Mouse (Mus musculus): ENCODE measurements at regions not wholly inside any gene's neighbourhood (a gene's known extent, or its start where the extent isn't known, plus 50 kb on each side); places are given as distances from the start of the nearest gene placed in this dataset.

DNA sequence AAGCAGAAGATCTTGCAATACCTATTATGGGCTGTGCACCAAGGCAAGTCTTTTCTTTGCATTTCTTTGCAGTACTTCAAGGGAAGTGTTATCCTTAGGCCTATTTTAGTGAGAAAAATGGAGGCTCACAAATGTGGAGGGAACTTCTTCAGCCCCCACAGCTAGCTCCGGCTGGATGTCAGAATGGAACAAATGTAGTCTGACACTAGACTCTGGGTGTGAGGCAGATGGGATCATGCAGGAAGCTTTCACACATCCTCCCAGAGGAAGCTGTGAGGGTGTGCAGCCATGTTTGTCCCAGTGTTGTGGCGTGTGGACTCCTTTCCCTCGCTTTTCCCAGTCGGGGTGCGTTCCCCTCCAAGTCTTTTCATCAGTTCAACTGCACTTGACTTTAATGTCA is 268.0 kb downstream of the Gm11011 start:
- H3K27ac ChIP-seq (ENCODE audit: low read length), result no peak overlapping the region
- H3K4me3 ChIP-seq (ENCODE audit: low read depth, low read length), result no peak overlapping the region
- no peak overlapping the region for H3K9ac ChIP-seq (ENCODE audit: low read depth, low read length)
- H3K27me3 ChIP-seq (ENCODE audit: control insufficient read depth, insufficient read depth, low read depth, low read length), result no peaks in the 10 kb centered on the region
- no peaks in the 10 kb centered on the region for H3K9me3 ChIP-seq (replicated peaks; ENCODE audit: control insufficient read depth, low read length)
- WGBS (ENCODE audit: insufficient replicate concordance), result 65% methylated on average over 5 of the region's 5 CpGs
- no peaks in the 10 kb centered on the region for H3K4me1 ChIP-seq (ENCODE audit: control insufficient read depth, low read depth, low read length)
- ATAC-seq (ENCODE audit: low read depth), result no peak
- H3K4me2 ChIP-seq (ENCODE audit: low read depth, low read length), result no peak overlapping the region
- H3K36me3 ChIP-seq (ENCODE audit: control insufficient read depth, insufficient read depth), result no peaks in the 10 kb centered on the region

DNA sequence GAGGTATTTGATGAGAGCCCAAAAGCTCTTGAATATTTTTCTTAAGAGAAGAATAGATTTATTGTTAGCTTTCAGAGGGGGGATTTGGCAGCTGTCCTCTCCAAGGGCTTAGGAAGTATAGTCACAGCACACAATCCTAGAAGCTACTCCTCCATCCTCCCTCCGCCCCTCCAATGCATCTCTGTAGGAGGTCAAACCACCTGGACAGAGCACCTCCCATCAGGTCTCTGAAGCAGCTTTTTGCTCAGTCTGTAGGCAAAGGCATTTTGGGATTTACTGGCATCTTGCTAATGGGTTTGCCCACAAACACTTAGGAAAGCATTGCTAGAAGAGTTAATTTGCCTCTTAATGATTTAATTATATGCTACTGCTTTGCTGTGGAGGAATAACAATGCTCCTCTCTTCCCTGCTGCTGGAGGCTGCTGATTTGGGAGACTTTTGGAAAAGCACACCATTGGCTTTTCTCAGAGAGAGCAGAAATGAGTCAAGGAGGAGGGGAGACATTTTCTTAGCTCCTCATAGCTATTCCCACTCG is 273.1 kb downstream of the Gm11011 start:
- ATAC-seq (ENCODE audit: low read depth), result no peak
- H3K36me3 ChIP-seq (ENCODE audit: control insufficient read depth, insufficient read depth), result no peaks in the 10 kb centered on the region
- 44% methylated on average over 2 of the region's 2 CpGs for WGBS (ENCODE audit: insufficient replicate concordance)

DNA sequence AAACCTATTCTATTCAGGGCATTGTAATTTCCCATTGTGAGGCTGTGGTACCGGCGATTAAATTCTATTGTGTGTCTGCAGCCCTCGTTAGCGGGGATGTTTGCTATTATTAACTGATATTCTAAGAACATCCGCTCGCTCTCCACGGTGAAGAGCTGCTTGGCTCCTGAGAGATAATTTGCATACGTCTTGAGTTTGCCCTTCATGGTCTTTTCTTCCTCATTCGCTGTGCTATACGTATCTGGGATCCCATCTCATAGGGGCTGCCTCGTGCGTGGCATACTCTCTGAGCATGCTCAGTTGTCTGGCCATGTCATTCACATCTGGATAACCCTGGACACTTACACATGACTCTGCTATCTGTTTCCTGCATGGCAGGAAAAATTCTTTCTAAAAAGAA is 275.7 kb downstream of the Gm11011 start:
- WGBS (ENCODE audit: insufficient replicate concordance), result 61% methylated on average over 12 of the region's 12 CpGs
- H3K9ac ChIP-seq (ENCODE audit: low read depth, low read length), result no peak overlapping the region
- no peaks in the 10 kb centered on the region for H3K27me3 ChIP-seq (ENCODE audit: control insufficient read depth, insufficient read depth, low read depth, low read length)
- H3K4me1 ChIP-seq (ENCODE audit: control insufficient read depth, low read depth, low read length), result no peaks in the 10 kb centered on the region
- no peak overlapping the region for H3K4me3 ChIP-seq (ENCODE audit: low read depth, low read length)
- no peak overlapping the region for H3K27ac ChIP-seq (ENCODE audit: low read length)
- H3K4me2 ChIP-seq (ENCODE audit: low read depth, low read length), result no peak overlapping the region
- no peaks in the 10 kb centered on the region for H3K9me3 ChIP-seq (replicated peaks; ENCODE audit: control insufficient read depth, low read length)
- no peak for ATAC-seq (ENCODE audit: low read depth)
- H3K36me3 ChIP-seq (ENCODE audit: control insufficient read depth, insufficient read depth), result no peaks in the 10 kb centered on the region

More for the DNA sequence above, 273.1 kb downstream of the Gm11011 start:
- H3K27me3 ChIP-seq (ENCODE audit: control insufficient read depth, insufficient read depth, low read depth, low read length), result no peaks in the 10 kb centered on the region
- no peak overlapping the region for H3K27ac ChIP-seq (ENCODE audit: low read length)
- H3K9me3 ChIP-seq (replicated peaks; ENCODE audit: control insufficient read depth, low read length), result no peaks in the 10 kb centered on the region
- no peak overlapping the region for H3K4me2 ChIP-seq (ENCODE audit: low read depth, low read length)
- no peak overlapping the region for H3K4me3 ChIP-seq (ENCODE audit: low read depth, low read length)
- no peaks in the 10 kb centered on the region for H3K4me1 ChIP-seq (ENCODE audit: control insufficient read depth, low read depth, low read length)
- no peak overlapping the region for H3K9ac ChIP-seq (ENCODE audit: low read depth, low read length)

DNA sequence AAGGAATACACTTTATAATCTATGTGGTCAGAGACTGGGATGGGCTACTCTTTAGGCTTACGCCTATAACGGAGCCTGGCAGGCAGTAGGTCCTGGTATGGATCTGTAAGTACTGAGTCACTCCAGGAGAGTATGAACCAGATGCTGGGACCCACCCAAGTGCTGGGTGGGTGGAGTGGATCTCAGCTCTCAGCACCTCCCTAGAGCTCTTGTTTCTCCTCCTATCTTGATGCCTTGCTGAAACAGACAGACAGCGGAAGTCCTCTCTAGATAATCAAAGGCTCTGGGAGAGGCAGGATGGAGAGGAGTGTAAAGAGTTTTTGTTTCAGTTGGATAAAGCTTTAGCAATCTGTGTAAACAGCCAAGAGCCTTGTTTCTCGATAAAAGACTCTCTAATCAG is 276.2 kb downstream of the Gm11011 start:
- Histone ChIP-seq H3K27ac (ENCODE audit: low read length) (no peak overlapping the region), H3K27me3 (ENCODE audit: control insufficient read depth, insufficient read depth, low read depth, low read length) (no peaks in the 10 kb centered on the region), H3K9me3 (replicated peaks; ENCODE audit: control insufficient read depth, low read length) (no peaks in the 10 kb centered on the region), H3K9ac (ENCODE audit: low read depth, low read length) (no peak overlapping the region), H3K4me1 (ENCODE audit: control insufficient read depth, low read depth, low read length) (no peaks in the 10 kb centered on the region), H3K4me3 (ENCODE audit: low read depth, low read length) (no peak overlapping the region), H3K36me3 (ENCODE audit: control insufficient read depth, insufficient read depth) (no peaks in the 10 kb centered on the region), H3K4me2 (ENCODE audit: low read depth, low read length) (no peak overlapping the region)
- WGBS (ENCODE audit: insufficient replicate concordance), result 49% methylated on average over 4 of the region's 4 CpGs
- no peak for ATAC-seq (ENCODE audit: low read depth)

DNA sequence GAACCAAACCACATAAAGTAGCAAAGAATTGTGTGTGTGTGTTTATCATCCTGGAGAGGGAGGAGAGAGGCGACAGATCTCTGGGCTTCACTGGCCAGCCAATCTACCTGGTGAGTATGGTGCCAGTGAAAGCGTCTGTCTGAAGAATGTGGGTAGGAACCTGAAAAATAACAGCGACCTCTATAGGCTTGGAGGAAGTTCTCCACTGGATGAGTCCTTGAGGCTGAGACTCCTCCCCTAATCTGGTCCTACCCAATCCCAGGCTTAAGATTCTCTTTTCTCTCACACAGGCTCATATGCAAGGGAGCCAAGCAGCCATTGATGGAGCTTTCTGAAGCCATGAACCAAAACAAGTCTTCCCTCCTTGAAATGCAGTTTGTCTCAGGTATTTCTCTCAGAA is 283.2 kb downstream of the Gm11011 start:
- no peak overlapping the region for H3K9ac ChIP-seq (ENCODE audit: low read depth, low read length)
- WGBS (ENCODE audit: insufficient replicate concordance), result 58% methylated on average over 3 of the region's 3 CpGs

DNA sequence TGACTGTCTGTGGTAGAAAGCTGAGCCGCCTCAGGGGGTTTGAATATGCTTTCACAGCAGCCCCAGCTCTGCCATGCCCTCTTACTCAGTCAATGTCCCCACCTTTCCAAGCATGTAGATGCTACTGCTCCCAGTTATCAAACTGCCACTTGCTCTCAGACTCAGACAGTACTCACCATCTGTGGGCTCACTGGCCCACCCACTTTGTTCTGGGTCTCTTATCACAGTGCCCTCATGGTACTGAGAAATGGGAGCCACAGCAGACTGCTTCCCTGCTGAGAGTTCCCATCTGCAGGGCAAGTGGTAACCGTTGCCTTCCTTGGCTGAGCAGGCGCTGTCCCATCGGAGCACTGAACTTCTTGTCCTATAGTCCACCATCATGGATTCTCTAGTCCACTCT is 286.6 kb downstream of the Gm11011 start:
- H3K4me3 ChIP-seq (ENCODE audit: low read depth, low read length), result no peak overlapping the region
- H3K9me3 ChIP-seq (replicated peaks; ENCODE audit: control insufficient read depth, low read length), result no peaks in the 10 kb centered on the region; the same call in 1 of the 2 replicates
- no peaks in the 10 kb centered on the region for H3K4me1 ChIP-seq (ENCODE audit: control insufficient read depth, low read depth, low read length)
- ATAC-seq (ENCODE audit: low read depth), result no peak
- 59% methylated on average over 4 of the region's 4 CpGs for WGBS (ENCODE audit: insufficient replicate concordance)
- H3K27ac ChIP-seq (ENCODE audit: low read length), result no peak overlapping the region
- no peaks in the 10 kb centered on the region for H3K36me3 ChIP-seq (ENCODE audit: control insufficient read depth, insufficient read depth)
- H3K27me3 ChIP-seq (ENCODE audit: control insufficient read depth, insufficient read depth, low read depth, low read length), result no peaks in the 10 kb centered on the region
- no peak overlapping the region for H3K4me2 ChIP-seq (ENCODE audit: low read depth, low read length)
- H3K9ac ChIP-seq (ENCODE audit: low read depth, low read length), result no peak overlapping the region

More for the DNA sequence above, 283.2 kb downstream of the Gm11011 start:
- no peaks in the 10 kb centered on the region for H3K36me3 ChIP-seq (ENCODE audit: control insufficient read depth, insufficient read depth)
- H3K9me3 ChIP-seq (replicated peaks; ENCODE audit: control insufficient read depth, low read length), result no peaks in the 10 kb centered on the region; the same call in 1 of the 2 replicates
- H3K4me1 ChIP-seq (ENCODE audit: control insufficient read depth, low read depth, low read length), result no peaks in the 10 kb centered on the region
- H3K27ac ChIP-seq (ENCODE audit: low read length), result no peak overlapping the region
- no peak for ATAC-seq (ENCODE audit: low read depth)
- no peak overlapping the region for H3K4me2 ChIP-seq (ENCODE audit: low read depth, low read length)
- no peak overlapping the region for H3K4me3 ChIP-seq (ENCODE audit: low read depth, low read length)
- no peaks in the 10 kb centered on the region for H3K27me3 ChIP-seq (ENCODE audit: control insufficient read depth, insufficient read depth, low read depth, low read length)

DNA sequence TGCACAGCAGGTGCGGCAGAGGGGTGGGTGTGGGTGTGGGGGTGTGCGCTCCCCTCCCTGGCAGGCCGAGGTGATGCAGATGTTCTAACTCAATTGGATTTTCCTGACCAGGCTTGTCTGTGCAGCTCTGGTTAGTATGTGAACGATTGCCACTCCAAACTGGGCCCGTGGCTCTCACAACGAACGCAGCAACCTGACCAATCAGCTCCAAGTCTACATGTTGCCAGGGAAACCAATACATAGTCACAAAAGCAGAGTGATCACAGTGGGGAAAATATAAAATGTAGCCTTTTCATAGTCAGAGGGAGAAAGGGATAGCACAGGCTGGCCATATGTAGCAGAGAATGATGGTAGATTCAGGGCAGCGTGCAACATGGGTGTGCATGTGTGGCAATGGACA is 287.1 kb downstream of the Gm11011 start:
- no peak for ATAC-seq (ENCODE audit: low read depth)
- no peaks in the 10 kb centered on the region for H3K27me3 ChIP-seq (ENCODE audit: control insufficient read depth, insufficient read depth, low read depth, low read length)
- no peaks in the 10 kb centered on the region for H3K4me1 ChIP-seq (ENCODE audit: control insufficient read depth, low read depth, low read length)
- no peak overlapping the region for H3K27ac ChIP-seq (ENCODE audit: low read length)
- no peak overlapping the region for H3K4me2 ChIP-seq (ENCODE audit: low read depth, low read length)
- H3K9ac ChIP-seq (ENCODE audit: low read depth, low read length), result no peak overlapping the region
- H3K4me3 ChIP-seq (ENCODE audit: low read depth, low read length), result no peak overlapping the region
- 68% methylated on average over 8 of the region's 8 CpGs for WGBS (ENCODE audit: insufficient replicate concordance)
- H3K36me3 ChIP-seq (ENCODE audit: control insufficient read depth, insufficient read depth), result no peaks in the 10 kb centered on the region
- H3K9me3 ChIP-seq (replicated peaks; ENCODE audit: control insufficient read depth, low read length), result no peaks in the 10 kb centered on the region; the same call in 1 of the 2 replicates

DNA sequence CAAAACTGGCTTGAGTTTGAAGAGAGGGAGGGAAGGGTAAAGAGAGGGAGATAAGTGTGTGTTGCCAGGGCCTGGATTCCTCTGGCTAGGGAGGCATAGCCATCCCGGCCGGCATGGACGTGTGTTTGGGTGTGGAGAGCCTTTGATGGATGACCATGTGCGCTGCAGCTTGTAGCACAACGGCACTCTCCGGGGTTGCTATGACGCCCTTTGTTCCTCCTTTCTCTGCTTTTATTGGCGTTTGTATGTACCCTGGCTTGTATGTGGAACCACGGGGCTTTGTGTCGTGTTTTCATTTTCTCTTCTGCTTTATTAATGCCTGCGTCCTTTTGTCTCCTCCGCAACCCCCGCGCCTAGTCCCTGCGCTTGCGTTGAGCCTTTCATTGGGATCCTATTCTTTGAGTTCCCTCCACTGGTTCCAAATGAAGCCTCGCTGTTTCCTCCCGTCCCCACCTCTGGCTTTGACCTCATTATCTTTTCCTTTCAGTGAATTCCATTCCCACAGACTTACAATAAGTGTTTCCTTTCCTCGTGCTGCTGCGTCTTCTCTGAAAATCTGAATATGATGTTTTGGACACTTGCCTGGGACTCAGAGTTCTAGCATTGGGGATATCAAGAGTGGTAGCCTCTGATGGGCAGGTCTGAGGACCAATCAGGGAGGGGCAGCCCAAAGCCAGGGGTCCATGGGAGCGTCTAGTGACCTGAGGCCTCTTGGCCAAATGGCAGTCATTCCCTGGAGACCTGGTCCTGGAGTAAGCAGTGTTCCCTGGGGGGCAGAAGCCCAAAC is 289.5 kb downstream of the Gm11011 start:
- no peak overlapping the region for H3K27ac ChIP-seq (ENCODE audit: low read length)
- H3K36me3 ChIP-seq (ENCODE audit: control insufficient read depth, insufficient read depth), result no peaks in the 10 kb centered on the region
- H3K27me3 ChIP-seq (ENCODE audit: control insufficient read depth, insufficient read depth, low read depth, low read length), result no peaks in the 10 kb centered on the region
- no peak overlapping the region for H3K4me3 ChIP-seq (ENCODE audit: low read depth, low read length)
- no peak overlapping the region for H3K9ac ChIP-seq (ENCODE audit: low read depth, low read length)
- 22% methylated on average over 21 of the region's 21 CpGs for WGBS (ENCODE audit: insufficient replicate concordance)
- no peak for ATAC-seq (ENCODE audit: low read depth)
- H3K9me3 ChIP-seq (replicated peaks; ENCODE audit: control insufficient read depth, low read length), result no peaks in the 10 kb centered on the region
- H3K4me1 ChIP-seq (ENCODE audit: control insufficient read depth, low read depth, low read length), result no peaks in the 10 kb centered on the region
- no peak overlapping the region for H3K4me2 ChIP-seq (ENCODE audit: low read depth, low read length)

DNA sequence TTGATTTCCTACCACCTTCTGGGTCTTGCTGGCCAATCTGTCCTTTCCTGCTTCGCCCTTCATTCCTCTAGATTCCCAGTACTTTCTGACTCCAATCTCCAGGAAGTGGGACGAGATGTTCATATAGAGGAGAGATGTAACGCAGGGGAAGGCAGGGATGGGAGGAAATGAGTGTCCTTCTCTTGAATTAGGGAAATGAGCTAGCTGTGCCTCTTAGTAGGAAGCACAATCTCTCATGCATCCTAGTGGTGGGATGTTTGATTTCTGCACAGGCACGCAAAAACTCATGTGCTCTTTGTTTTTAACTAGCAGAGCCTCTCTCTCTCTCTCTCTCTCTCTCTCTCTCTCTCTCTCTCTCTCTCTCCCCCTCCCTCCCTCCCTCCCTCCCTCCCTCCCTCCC is 290.3 kb downstream of the Gm11011 start:
- no peaks in the 10 kb centered on the region for H3K4me1 ChIP-seq (ENCODE audit: control insufficient read depth, low read depth, low read length)
- no peak overlapping the region for H3K4me3 ChIP-seq (ENCODE audit: low read depth, low read length)
- no peaks in the 10 kb centered on the region for H3K27me3 ChIP-seq (ENCODE audit: control insufficient read depth, insufficient read depth, low read depth, low read length)
- 36% methylated on average over 4 of the region's 4 CpGs for WGBS (ENCODE audit: insufficient replicate concordance)
- H3K36me3 ChIP-seq (ENCODE audit: control insufficient read depth, insufficient read depth), result no peaks in the 10 kb centered on the region
- no peak overlapping the region for H3K27ac ChIP-seq (ENCODE audit: low read length)
- H3K9me3 ChIP-seq (replicated peaks; ENCODE audit: control insufficient read depth, low read length), result no peaks in the 10 kb centered on the region
- H3K4me2 ChIP-seq (ENCODE audit: low read depth, low read length), result no peak overlapping the region
- no peak for ATAC-seq (ENCODE audit: low read depth)
- H3K9ac ChIP-seq (ENCODE audit: low read depth, low read length), result no peak overlapping the region
